Mouse (Mus musculus) G1E (cell line): ENCODE measurements at regions not wholly inside any gene's neighbourhood (a gene's known extent, or its start where the extent isn't known, plus 50 kb on each side); places are given as distances from the start of the nearest gene placed in this dataset.

ENCODE experiments used
- CTCF ChIP-seq: IDR thresholded peaks from 2 replicates; pipeline ENCODE4 v1.5.1; 2012; ENCODE audit warnings: low read depth, low read length, inconsistent platforms, mixed read lengths
- GATA1 ChIP-seq: IDR thresholded peaks from 2 replicates; pipeline ENCODE4 v1.6.1; 2012; ENCODE audit warnings: borderline replicate concordance, low read length, inconsistent platforms, mixed read lengths
- GATA2 ChIP-seq: IDR thresholded peaks from 2 replicates; pipeline ENCODE4 v1.6.1; 2012; ENCODE audit warnings: low read depth, low read length, inconsistent platforms, borderline replicate concordance
- POLR2AphosphoS5 ChIP-seq: IDR thresholded peaks from 2 replicates; pipeline ENCODE4 v1.6.1; 2012; ENCODE audit warnings: low read depth, low read length, inconsistent platforms; ENCODE audit not compliant: insufficient replicate concordance
- TAL1 ChIP-seq: conservative IDR thresholded peaks from 2 replicates; pipeline ENCODE4 v1.6.1; 2012; ENCODE audit warnings: low read depth, low read length, inconsistent platforms, mixed read lengths

- no peak for TF ChIP-seq CTCF
- TF ChIP-seq TAL1, result no peak
- TF ChIP-seq GATA1, result no peak
- TF ChIP-seq POLR2AphosphoS5, result no peak
- no peak for TF ChIP-seq GATA2
Measured at GRCm38 (mm10) chr14:58499501-58499900, 429.2 kb downstream of the Fgf9 start.
